Mouse (Mus musculus): ENCODE measurements around the gene Gm7073. TPM values are rescaled to one million over a fixed set of nuclear protein-coding genes. Genes with fewer than 3 reads are reported as not detected.

Gm7073 gene
- polyA plus RNA-seq (2015; fragmentation: Illumina TruSeq; extraction: RNeasy Lipid Tissue Mini Kit (QIAGEN cat#74804); ENCODE audit: insufficient read depth, low read depth, low replicate concordance): not detected

DNA sequence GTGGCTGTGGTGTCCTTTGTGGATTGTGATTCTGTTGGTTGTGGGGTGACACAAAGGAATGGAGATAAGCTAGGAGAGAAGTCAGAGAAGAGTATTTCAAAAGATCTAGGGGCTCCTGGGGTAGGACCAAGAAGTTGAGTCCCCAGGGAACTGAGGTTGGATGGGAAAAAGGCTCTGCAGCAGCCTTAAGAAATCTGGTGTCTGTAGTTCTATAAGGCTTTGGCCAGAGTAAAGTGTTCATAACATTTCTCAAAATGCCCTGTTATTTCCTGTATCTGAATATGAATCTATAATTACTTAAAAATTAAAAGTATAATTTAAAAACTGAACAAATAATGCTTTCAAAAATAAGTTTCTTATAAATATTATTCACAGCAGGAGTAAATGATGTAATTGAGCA, at the start of gene Gm7073:
Gene Gm7073, minus strand, starts transcription at position 101 of the 400 bp plus-strand sequence.

Other genes starting within 250 kb of the Gm7073 start
- 2.9 TPM for gene Atp11c, start 53.4 kb upstream of the Gm7073 start, polyA plus RNA-seq (2015; fragmentation: Illumina TruSeq; extraction: RNeasy Lipid Tissue Mini Kit (QIAGEN cat#74804); ENCODE audit: insufficient read depth, low read depth, low replicate concordance)